Mouse (Mus musculus) left cerebral cortex, postnatal 4 days (tissue): ENCODE data around the gene Mta3. TPM values are rescaled to one million over a fixed set of nuclear protein-coding genes. Genes with fewer than 3 reads are reported as not detected.

Source experiments
- total RNA-seq, 2 experiments: library from RNA; stranded (reverse); gene quantifications; 2 replicates each; pipeline ENCODE4 v1.2.3; 2021

Gene Mta3
- total RNA-seq, 2 experiments from 2014 or later: 56.0 to 61.5 TPM

Other genes starting within 250 kb of the Mta3 start
- 100 to 1,000 TPM; 158 TPM for gene Cox7a2l, start 188.8 kb upstream of the Mta3 start, total RNA-seq
- gene Kcng3, start 74.3 kb upstream of the Mta3 start, total RNA-seq: 1 to 10 TPM; 4.0 to 4.9 TPM
- gene Haao, start 141.8 kb downstream of the Mta3 start, total RNA-seq: under 1 TPM in 1 of 2 experiments, not detected in 1; 0.20 TPM